Mouse (Mus musculus) gonadal fat pad, adult 2 months (tissue): ENCODE measurements around the gene Gtf2a1l. TPM values are rescaled to one million over a fixed set of nuclear protein-coding genes. Genes with fewer than 3 reads are reported as not detected.

Experiments
- DNase-seq: peaks from one replicate; pipeline ENCODE4 v3.0.0-alpha.2; 2012; ENCODE audit warnings: low read depth
- polyA plus RNA-seq: library from polyadenylated mRNA; depleted of rRNA; stranded (reverse); fragments of >200 nt; gene quantifications from 2 replicates; pipeline ENCODE4 v1.2.3, GENCODE M21; 2012; rRNA removed

Gtf2a1l gene
- polyA plus RNA-seq = 0.66 and 1.1 TPM in 2 replicates

GRCm38 (mm10) chr17:88668452-88668851 is at the start of gene Gtf2a1l:
Gtf2a1l (plus strand) TSS chr17:88668660.
- no peak for DNase-seq

GRCm38 (mm10) chr17:88620935-88621334 is 47.5 kb upstream of the Gtf2a1l start:
- DNase-seq = no peak

DNA sequence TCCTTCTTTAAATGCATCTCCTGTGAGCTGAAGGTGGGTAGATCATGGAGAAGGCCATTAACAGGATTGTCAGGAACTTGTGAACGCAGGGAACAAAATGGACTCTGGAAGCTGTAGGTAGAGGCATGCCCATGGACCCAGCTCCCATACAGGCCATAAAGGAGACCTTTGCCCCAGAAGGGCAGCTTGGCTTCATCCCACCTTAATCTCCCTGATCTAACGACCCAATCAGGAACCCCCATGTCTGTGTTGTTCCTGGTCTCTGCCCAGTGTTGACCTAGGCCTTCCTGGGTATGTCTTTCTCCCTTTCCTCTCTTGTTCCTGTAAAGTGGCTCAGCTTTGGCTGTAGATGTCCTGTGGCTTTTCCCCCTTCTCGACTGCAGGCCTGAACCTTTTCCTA is 47.1 kb upstream of the Gtf2a1l start:
- DNase-seq = no peak

DNA sequence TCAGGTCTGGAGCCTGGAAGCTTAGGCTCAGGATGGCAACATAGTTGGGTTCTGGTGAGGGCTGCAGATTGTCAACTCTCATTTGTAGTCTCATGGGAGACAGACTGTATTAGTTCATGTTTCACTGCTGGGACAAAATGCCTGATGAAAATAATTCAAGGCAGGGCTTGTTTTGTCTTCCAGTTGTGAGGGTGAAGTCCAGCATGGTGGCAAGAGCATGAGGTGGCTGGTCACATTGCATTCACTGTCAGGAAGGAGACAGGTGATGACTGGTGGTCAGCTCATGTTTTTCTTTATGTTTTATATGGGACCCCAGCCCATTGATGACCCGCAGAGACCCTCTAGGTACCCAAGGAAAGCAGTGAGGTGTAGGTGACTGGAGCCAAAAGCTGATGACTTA is 45.7 kb upstream of the Gtf2a1l start:
- DNase-seq = no peak

- no peak for DNase-seq
Measured at GRCm38 (mm10) chr17:88624386-88624785, 44.1 kb upstream of the Gtf2a1l start.

DNA sequence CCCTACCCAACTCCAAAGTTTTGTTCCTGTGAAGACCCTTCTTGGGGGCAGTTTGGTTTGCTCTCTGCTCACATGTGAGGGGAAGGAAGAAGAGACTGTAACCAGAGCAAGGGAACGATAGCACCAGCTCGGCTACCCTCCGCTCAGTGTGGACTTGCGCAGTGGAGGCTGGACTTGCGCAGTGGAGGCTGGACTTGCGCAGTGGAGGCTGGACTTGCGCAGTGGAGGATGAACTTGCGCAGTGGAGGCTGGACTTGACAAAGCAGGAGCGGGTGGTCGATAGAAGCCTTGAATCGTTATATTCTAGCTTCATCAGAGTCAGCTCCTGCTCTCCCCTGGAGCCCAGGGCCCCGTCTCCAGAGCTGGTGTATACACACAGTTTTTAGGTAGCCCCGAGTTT is 43.1 kb upstream of the Gtf2a1l start:
- no peak for DNase-seq

DNA sequence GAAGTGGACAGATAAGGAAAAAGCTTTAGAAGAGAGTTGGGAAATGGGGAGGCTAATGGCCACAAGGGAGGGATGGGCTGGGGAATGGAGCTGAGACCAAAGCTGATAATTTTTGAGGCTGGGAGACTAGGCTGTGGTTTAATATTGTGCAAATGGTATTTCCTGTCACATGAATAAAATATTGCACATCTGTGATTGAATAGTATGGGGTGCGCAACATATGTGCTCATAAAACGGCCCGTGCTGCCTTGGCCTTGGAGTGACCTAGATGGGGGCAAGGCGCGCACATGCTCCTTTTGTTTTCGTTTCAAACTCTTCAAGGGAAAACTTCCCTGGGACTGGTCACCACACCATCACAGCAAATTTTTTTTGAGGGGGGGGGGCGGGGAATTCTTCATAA is 42.5 kb upstream of the Gtf2a1l start:
- no peak for DNase-seq

DNA sequence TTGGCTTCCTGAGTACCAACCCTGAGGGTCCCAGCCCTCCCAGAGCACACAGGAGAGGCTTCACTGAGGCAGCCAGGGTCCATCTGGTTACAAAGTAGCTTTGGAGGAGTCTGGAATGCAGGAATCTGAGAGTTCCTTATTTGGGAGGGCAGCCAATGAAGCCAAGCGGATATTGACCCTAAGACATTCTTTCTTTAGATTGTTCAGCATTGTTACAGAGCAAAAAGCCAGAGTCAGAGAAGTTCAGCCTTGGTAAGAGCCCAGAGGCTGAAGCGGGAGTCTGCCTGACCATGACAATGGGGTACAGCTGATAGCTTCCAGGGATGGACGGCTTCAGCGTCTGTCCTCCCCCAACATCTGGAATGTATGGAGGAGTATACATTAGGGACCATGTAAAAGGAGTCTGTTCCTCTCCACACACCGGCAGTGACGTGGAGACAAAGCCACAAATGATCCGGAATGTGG is 42.1 kb upstream of the Gtf2a1l start:
- DNase-seq = no peak

- no peak for DNase-seq
Measured at GRCm38 (mm10) chr17:88627150-88627549, 41.3 kb upstream of the Gtf2a1l start.

DNA sequence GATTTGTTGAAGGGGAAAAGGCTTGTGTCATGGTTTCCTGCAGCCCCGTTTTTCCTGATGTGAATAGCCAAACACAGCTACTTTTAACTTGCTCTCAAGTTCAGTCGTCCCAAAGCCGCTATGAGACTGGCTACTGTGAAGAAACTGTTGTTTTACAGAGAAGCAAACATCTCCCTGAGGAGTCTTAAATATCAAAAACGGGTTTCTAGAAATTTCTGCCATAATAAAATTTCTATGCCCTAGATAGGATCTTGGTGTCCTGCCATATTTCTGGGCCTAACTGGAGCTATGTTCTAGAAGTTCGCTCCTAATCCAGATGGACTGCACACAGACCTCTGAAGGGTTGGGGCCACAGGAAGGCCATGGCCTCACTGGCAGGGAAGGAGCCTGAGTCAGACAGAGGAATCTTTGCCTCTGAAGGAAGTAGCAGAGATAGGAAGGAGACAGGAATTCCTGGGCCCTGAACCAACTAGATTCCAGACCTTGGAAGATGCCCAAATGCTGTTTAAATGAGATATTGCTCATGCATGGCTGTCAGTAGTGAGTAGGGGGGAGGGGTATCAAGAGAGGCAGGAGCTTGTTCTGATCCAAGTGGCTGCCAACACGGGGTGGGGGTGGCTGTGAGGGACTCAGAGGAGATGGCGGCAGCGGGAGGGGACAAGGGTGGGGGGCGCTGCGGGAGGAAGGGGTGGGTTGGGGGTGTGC is 39.6 kb upstream of the Gtf2a1l start:
- DNase-seq = no peak

GRCm38 (mm10) chr17:88629381-88629759 is 39.1 kb upstream of the Gtf2a1l start:
- DNase-seq = no peak

GRCm38 (mm10) chr17:88629931-88630553 is 38.4 kb upstream of the Gtf2a1l start:
- DNase-seq = no peak

GRCm38 (mm10) chr17:88630554-88630948 is 37.9 kb upstream of the Gtf2a1l start:
- no peak for DNase-seq

- DNase-seq = no peak
Measured at GRCm38 (mm10) chr17:88632631-88633030, 35.8 kb upstream of the Gtf2a1l start.

- no peak for DNase-seq
Measured at GRCm38 (mm10) chr17:88636076-88636475, 32.4 kb upstream of the Gtf2a1l start.

DNA sequence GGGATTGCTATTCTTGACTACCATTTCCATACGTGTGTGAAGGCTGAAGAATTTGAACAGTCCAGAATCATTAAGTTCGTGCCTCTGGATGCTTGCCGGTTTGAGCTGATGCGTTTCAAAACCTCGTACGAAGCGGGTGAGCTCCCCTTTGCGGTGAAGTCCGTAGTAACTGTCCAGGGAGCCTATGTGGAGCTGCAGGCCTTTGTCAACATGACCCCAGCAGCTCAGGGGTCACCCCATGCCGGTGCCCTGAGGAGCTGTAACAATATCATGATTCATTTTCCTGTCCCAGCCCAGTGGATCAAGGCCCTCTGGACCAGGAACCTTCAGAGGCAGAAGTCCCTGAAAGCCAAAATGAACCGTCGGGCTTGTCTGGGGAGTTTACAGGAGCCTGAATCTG is 31.9 kb upstream of the Gtf2a1l start:
- DNase-seq = no peak

- no peak for DNase-seq
Measured at GRCm38 (mm10) chr17:88641012-88641411, 27.4 kb upstream of the Gtf2a1l start.

GRCm38 (mm10) chr17:88641836-88642235 is 26.6 kb upstream of the Gtf2a1l start:
- no peak for DNase-seq

DNA sequence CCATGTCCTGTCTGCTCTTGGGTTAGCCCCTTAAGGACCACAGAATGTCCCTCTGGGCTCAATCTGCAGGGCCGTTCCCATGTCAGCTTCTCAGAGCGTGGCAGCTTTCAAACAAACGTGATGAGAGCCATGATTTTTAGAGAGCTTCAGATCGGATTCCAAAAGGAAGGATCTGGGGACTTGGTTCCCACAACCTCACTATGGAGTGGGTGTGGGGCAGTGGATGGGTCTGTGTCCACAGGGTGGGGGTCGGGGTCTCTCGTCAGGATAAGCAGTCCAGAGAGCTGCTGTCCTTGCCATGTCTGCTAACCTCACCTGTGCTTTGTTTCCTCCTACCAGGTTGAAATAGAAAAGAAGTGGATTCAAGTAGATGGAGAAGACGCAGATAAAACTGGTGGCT is 23.6 kb upstream of the Gtf2a1l start:
- DNase-seq = no peak

DNA sequence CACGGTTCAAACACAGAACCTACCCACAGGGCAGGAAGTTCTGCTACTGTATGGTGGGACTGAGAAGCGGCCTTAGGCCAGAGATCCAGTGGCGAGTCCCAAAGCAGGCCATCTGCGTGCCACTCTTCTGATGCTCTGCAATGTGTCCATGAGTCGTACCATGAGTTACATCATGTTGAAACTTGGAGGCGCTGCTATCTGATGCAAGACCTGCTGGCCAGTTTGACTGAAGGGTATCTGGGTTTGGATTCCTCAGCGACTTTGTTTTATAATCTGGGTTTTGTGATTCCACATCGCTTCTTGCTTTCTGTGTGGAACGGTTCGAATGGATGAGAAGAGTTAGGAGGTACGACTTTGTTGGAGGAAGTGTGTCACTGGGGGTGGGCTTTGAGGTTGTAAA is 23.2 kb upstream of the Gtf2a1l start:
- no peak for DNase-seq

DNA sequence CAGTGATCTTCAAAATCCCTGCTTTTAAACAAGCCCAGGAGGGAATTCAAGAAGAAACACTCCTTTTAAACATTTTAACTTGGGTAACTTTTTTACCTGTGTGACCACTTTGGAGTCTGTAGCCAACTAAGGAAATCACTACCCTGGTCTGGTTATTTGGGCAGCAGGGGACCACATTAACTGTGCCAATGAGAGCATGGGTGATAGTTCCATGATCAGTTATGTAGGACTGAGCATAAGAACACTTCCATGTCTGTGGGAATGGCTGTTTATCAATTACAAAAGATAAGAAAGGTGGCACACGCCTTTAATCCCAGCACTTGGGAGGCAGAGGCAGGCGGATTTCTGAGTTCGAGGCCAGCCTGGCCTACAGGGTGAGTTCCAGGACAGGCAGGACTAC is 21.3 kb upstream of the Gtf2a1l start:
- DNase-seq = no peak

DNA sequence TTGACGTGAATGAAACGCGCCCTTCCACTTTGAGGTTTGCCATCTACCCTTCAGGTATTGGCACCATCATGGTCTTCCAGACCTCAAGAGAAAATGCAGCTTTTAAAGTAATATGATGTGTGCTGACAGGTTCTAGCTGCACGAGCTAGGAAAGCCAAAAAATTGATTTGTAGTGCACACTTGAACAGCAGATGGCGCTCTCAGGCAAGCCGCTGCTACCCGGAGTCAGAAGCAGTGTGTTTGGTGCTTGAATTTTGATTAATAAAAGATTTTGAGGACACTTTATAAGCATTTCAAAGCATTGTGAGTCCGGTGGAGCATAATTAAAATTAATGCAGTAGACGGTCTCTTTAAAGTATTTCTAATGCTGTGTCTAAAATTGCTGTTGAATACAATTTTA is 16.4 kb upstream of the Gtf2a1l start:
- no peak for DNase-seq

DNA sequence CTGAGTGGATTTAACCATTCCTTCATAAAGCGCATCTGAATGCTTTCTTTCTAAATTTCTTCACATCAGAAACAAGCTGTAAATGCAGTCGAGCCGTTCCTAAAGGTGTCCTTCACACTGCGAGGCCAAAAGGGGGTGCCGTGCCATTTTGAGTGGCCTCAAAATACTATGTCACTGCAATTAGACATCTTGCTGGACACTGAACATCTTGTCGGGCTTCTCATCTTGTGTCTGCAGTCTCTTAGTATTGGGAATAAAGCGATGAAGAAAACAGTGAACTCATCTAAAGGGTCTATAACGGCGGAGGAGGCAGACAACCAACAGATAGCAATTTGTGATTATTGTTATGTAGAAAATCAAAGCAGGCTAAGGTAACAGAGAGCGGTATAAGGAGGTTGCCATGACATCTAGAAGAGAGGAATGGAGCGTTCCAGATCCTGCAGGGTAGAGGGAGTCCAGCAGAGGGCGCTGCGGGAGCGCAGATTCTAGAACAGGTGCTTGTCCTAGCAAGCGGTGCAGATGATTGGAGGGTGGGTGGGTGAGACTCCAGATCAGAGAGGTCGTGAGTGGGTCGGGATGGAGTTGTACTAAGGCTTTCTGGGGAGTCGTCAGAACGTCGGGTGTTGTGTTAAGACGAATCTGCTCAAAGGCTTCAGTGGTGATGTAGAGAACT is 15.6 kb upstream of the Gtf2a1l start:
- no peak for DNase-seq
